In genomic region chr3:152941671-152942070, GRCm38 (mm10) we compare ENCODE assay signal across 33 mouse cellular contexts. TPM values are rescaled to one million over a fixed set of nuclear protein-coding genes. Genes with fewer than 3 reads are reported as not detected.
A peak's percentile ranks its signal among the peaks of the same experiment; 100 is the strongest.
DNase-seq lines count a peak whose midpoint lies in the region; ATAC-seq lines count a peak whose summit lies in the region.
"Had no signal": no experiment of that assay in that cellular context is flagged by ENCODE, and none has a peak within 500 bp of the region (broad histone marks: within the 10 kb centered on the region; RNA-seq: fewer than 3 reads in every experiment).

No protein-coding gene starts in this region.

- H3K9ac ChIP-seq in forebrain, embryonic 12.5 days: no peak overlapping the region
- no peak overlapping the region for H3K9ac ChIP-seq in forebrain, embryonic 14.5 days (ENCODE audit: low read length)
- H3K9ac ChIP-seq: embryonic facial prominence, embryonic 15.5 days; forebrain, embryonic 15.5 days; hindbrain, embryonic 15.5 days; intestine, embryonic 15.5 days; liver, embryonic 14.5 days; midbrain, embryonic 13.5 days had no signal

- no peak for ATAC-seq in forebrain, embryonic 12.5 days (ENCODE audit: low FRiP score)
- no peak for ATAC-seq in forebrain, embryonic 14.5 days
- peak; percentile 90 for ATAC-seq in CD4-positive, CD25-positive, alpha-beta regulatory T cell, adult 4 months
- ATAC-seq: forebrain, embryonic 15.5 days; intestine, embryonic 15.5 days; midbrain, embryonic 13.5 days had no signal

- H3K9me3 ChIP-seq in forebrain, embryonic 12.5 days: no peaks in the 10 kb centered on the region
- no peaks in the 10 kb centered on the region for H3K9me3 ChIP-seq in forebrain, embryonic 14.5 days (replicated peaks; ENCODE audit: control insufficient read depth, low read length)
- H3K9me3 ChIP-seq: embryonic facial prominence, embryonic 10.5 days; embryonic facial prominence, embryonic 15.5 days; forebrain, embryonic 15.5 days; hindbrain, embryonic 10.5 days; hindbrain, embryonic 15.5 days; intestine, embryonic 15.5 days; midbrain, embryonic 13.5 days had no signal

- H3K4me1 ChIP-seq in forebrain, embryonic 12.5 days: peaks cover 12% of the 10 kb centered on the region
- H3K4me1 ChIP-seq in forebrain, embryonic 14.5 days (ENCODE audit: control insufficient read depth, insufficient read depth, low read length): 0 out of 2 replicates have a peak, but pooled peaks cover 4% of the 10 kb centered on the region
- H3K4me1 ChIP-seq: embryonic facial prominence, embryonic 15.5 days; forebrain, embryonic 15.5 days; intestine, embryonic 15.5 days had no signal

- 92% methylated on average over 5 of the region's 5 CpGs for WGBS in forebrain, embryonic 12.5 days
- WGBS in forebrain, embryonic 14.5 days: 91% methylated on average over 5 of the region's 5 CpGs

- no peak overlapping the region for H3K4me3 ChIP-seq in forebrain, embryonic 12.5 days (replicated peaks)
- H3K4me3 ChIP-seq in forebrain, embryonic 14.5 days (ENCODE audit: low read depth, low read length): no peak overlapping the region
- H3K4me3 ChIP-seq: embryonic facial prominence, embryonic 10.5 days; embryonic facial prominence, embryonic 15.5 days; forebrain, embryonic 15.5 days; hindbrain, embryonic 10.5 days; hindbrain, embryonic 15.5 days; intestine, embryonic 15.5 days; midbrain, embryonic 13.5 days had no signal

- no peak overlapping the region for H3K4me2 ChIP-seq in forebrain, embryonic 12.5 days
- H3K4me2 ChIP-seq in forebrain, embryonic 14.5 days (ENCODE audit: low read length): no peak overlapping the region
- H3K4me2 ChIP-seq: embryonic facial prominence, embryonic 15.5 days; forebrain, embryonic 15.5 days; hindbrain, embryonic 15.5 days; intestine, embryonic 15.5 days; midbrain, embryonic 13.5 days had no signal

- H3K27ac ChIP-seq in forebrain, embryonic 12.5 days: 0 out of 2 replicates have a peak overlapping the region, but pooled peaks have one; percentile 25
- H3K27ac ChIP-seq in forebrain, embryonic 14.5 days (ENCODE audit: low read depth, low read length): no peak overlapping the region
- H3K27ac ChIP-seq: embryonic facial prominence, embryonic 10.5 days; embryonic facial prominence, embryonic 15.5 days; forebrain, embryonic 15.5 days; hindbrain, embryonic 10.5 days; hindbrain, embryonic 15.5 days; intestine, embryonic 15.5 days; kidney, postnatal 0 days; liver, embryonic 14.5 days; macrophage; midbrain, embryonic 13.5 days; stomach, postnatal 0 days had no signal

- no peaks in the 10 kb centered on the region for H3K27me3 ChIP-seq in forebrain, embryonic 12.5 days
- no peaks in the 10 kb centered on the region for H3K27me3 ChIP-seq in forebrain, embryonic 14.5 days (replicated peaks; ENCODE audit: control insufficient read depth, insufficient read depth, low read length)
- H3K27me3 ChIP-seq: embryonic facial prominence, embryonic 15.5 days; forebrain, embryonic 15.5 days; hindbrain, embryonic 15.5 days; intestine, embryonic 15.5 days; midbrain, embryonic 13.5 days had no signal

- H3K36me3 ChIP-seq in forebrain, embryonic 12.5 days (replicated peaks): no peaks in the 10 kb centered on the region
- no peaks in the 10 kb centered on the region for H3K36me3 ChIP-seq in forebrain, embryonic 14.5 days (ENCODE audit: control insufficient read depth, insufficient read depth, low read length)
- H3K36me3 ChIP-seq: embryonic facial prominence, embryonic 10.5 days; embryonic facial prominence, embryonic 15.5 days; forebrain, embryonic 15.5 days; hindbrain, embryonic 10.5 days; hindbrain, embryonic 15.5 days; intestine, embryonic 15.5 days; midbrain, embryonic 13.5 days had no signal

- no peak for DNase-seq in forebrain, embryonic 14.5 days (ENCODE audit: low spot score)
- DNase-seq in naive thymus-derived CD4-positive, alpha-beta T cell, adult 2 months (ENCODE audit: low read depth): peak; percentile 63
- DNase-seq in thymus, postnatal 36 days: peak; percentile 40 to 64
- DNase-seq in frontal cortex, postnatal 10 days (ENCODE audit: low spot score in 2 of 2): no peak
- DNase-seq in kidney, postnatal 10 days: no peak
- no peak for DNase-seq in gastrocnemius, postnatal 10 days
- DNase-seq: adrenal gland, adult 2 months; cerebellum, adult 11-12 months; cerebellum, postnatal 14 days; gastrocnemius, postnatal 14 days; heart, postnatal 14 days; kidney, adult 8-10 months; layer of hippocampus, adult 9-11 months; liver; lung, adult 2 months; lung, postnatal 10 days; retina, postnatal 1 day; right cerebral cortex, postnatal 25 days had no signal

RNA-seq across cellular contexts. Expression of gene St6galnac5, which starts 40.4 kb away (rescaled TPM):
- polyA plus RNA-seq in forebrain, embryonic 12.5 days (2016; fragmentation: Nextera tagmentation; extraction: Ambion mirVana): 2.8 and 3.4 TPM in 2 replicates
- polyA plus RNA-seq in forebrain, embryonic 14.5 days (2014; fragmentation: Nextera tagmentation; extraction: Ambion mirVana): 8.4 and 16.7 TPM in 2 replicates
- polyA plus RNA-seq in CD4-positive, CD25-positive, alpha-beta regulatory T cell, adult 4 months (2017; shearing (Covaris generic)): not detected
- total RNA-seq in gastrocnemius, postnatal 10 days (2021): under 1 TPM; 0.18 to 0.33 TPM
- total RNA-seq: granulocyte monocyte progenitor cell, adult 5-6 weeks; heart, postnatal 14 days; megakaryocyte-erythroid progenitor cell, adult 5-6 weeks had no signal
- polyA plus RNA-seq: macrophage had no signal

Comparison
In these comparisons a context has a peak if more than half of its experiments do, and no peak if none do; other contexts are left out.
1. DNase-seq: peak in naive thymus-derived CD4-positive, alpha-beta T cell, adult 2 months (single experiment) and thymus, postnatal 36 days (2 of 2); none in forebrain, embryonic 14.5 days (single experiment), frontal cortex, postnatal 10 days (0 of 2), kidney, postnatal 10 days (single experiment) and gastrocnemius, postnatal 10 days (single experiment).